Mouse (Mus musculus): Measurements from ENCODE around the gene Agmo.

- TF ChIP-seq CTCF (IDR thresholded peaks at IDR 0.05; ENCODE audit: low read depth, low read length), result no peak
- TF ChIP-seq POLR2A (IDR thresholded peaks at IDR 0.05; ENCODE audit: borderline replicate concordance, low read depth, low read length), result no peak
Observed at GRCm38 (mm10) chr12:37565882-37566596, 324.6 kb downstream of the Agmo start.

All from bone marrow macrophage, adult 2 months (primary cell).